Mouse (Mus musculus): ENCODE measurements around the gene Nelfcd.

DNA sequence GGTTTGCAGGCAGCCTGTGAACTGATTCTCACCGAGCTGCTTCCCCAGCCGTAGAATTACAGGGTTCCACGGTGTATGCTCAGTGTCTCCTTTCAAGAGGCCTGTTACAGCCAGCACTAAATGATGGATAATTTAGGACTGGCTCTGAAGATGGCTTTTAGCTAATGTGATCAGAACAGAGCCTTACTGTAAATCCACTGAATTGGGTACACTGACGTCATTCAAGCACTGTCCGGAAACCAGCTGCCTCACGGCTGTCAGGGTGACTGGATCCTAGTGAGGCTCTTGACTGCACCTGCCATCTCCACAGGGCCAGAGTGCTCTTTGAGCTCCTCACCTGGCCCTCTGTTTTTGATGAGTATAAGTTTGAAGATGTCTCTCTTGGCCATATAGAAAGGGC is 5.5 kb downstream of the Nelfcd start:
- TF ChIP-seq TCF12 (IDR thresholded peaks at IDR 0.05; ENCODE audit: insufficient read depth, poor library complexity, severe bottlenecking) (no peak), POLR2A (IDR thresholded peaks at IDR 0.05; ENCODE audit: insufficient read length, low read depth) (no peak), MYOD1 (IDR thresholded peaks at IDR 0.05; ENCODE audit: control insufficient read depth in 1 of 3, insufficient read length in 2 of 3, low read depth in 2 of 3) (no peak), MAX (IDR thresholded peaks at IDR 0.05; ENCODE audit: low read depth) (no peak), SRF (IDR thresholded peaks at IDR 0.05; ENCODE audit: control insufficient read depth, insufficient read length, low read depth) (no peak), MYOG (IDR thresholded peaks at IDR 0.05; ENCODE audit: control insufficient read depth in 1 of 3, insufficient read depth in 1 of 3, insufficient read length in 2 of 3, low read depth in 2 of 3) (no peak), POLR2AphosphoS2 (IDR thresholded peaks at IDR 0.05; ENCODE audit: insufficient read length, low read depth) (no peak)

All from myocyte (in vitro differentiated cells).